Mouse (Mus musculus): ENCODE data around the gene Scube1. TPM values are rescaled to one million over a fixed set of nuclear protein-coding genes. Genes with fewer than 3 reads are reported as not detected.

Gene Scube1
- polyA plus RNA-seq, 2 experiments from 2014 or later: not detected

DNA sequence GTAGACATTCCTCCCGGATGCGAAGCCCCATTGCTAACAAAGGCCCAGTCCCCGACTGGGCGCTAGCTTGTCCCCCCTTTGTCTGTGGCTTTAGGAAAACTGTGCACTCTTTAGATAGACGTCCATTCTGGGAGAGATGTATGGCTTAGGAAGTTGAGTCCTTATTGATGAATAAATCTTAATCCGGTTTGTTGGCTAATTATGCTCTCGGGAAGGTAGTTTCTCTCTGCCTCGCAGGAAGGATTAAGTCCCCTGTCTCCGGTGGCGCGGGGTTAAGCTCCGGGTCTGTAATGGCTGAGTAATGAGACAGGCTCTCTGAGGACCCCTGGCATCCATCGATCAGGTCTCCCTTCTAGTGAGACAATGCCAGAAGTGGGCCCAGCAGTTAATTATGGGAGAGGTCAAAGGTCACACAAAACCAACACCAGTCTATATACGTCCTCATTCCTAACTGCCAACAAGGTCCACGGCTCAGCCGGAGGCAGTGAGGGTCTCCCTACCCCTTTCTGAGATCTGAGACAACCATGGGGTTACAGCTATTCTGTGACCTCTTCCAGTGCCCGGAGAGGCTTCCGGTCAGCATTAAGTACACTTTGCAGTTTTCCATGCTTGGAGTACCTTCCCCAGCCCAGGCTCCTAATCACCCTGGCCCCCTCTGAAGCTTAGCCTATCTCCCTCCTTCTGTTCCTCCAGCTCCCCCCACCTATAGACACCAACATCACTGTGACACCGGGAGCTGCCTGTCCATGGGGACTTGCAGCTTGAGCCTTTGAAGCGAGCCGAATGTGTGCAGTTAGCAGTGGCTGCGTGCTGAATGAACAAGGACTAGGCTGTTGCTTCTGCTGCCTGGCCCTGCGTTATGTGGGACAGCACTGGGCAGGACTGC, 14.7 kb downstream of the Scube1 start:
- ATAC-seq: no peak

DNA sequence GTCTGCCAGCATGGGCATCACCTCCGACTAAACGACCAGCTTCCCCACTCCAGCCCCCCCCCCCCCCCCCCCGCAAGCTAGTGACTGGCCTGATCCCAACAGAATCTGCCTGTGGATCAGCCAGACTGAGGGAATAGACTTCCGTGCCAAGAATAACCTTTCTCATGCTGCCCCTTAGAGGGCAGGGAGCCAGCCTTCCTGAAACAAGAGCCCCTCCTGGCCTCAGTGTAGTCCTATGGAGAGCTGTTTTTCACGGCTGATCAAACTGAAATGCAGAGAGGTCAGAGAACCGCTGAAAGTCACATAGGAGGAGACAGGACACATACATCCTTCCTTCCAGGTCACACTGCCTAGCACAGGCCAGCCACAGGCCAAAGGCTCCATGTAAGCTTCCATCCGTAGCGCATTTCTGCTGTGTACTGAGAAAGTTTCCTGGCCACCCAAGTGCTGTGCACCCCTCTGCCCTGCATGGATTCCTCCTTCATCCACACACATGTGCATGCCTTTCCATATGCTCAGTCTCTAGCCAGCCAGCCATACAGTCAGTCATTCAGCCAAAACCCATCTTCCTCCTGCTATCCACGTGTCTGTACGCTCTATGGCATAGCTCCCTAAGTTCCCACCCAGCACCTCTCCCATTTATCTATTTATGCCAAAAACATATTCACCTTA, 18.2 kb downstream of the Scube1 start:
- no peak for ATAC-seq

DNA sequence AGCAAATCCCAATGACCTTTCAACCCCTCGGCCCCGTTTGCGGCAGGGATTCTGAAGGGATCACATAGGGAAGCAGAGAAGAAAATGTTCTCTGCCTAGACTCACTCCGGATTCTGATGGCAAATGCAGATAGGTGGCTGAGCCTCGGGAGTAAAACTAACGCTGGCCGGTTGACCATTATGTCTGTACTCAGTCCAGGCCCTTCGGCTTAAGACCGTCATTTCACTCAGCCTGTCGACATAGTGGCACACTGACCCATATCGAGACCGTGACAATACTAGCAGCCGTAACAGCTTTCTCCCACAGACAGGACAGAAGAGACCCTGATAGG, 24.3 kb downstream of the Scube1 start:
- no peak for ATAC-seq

DNA sequence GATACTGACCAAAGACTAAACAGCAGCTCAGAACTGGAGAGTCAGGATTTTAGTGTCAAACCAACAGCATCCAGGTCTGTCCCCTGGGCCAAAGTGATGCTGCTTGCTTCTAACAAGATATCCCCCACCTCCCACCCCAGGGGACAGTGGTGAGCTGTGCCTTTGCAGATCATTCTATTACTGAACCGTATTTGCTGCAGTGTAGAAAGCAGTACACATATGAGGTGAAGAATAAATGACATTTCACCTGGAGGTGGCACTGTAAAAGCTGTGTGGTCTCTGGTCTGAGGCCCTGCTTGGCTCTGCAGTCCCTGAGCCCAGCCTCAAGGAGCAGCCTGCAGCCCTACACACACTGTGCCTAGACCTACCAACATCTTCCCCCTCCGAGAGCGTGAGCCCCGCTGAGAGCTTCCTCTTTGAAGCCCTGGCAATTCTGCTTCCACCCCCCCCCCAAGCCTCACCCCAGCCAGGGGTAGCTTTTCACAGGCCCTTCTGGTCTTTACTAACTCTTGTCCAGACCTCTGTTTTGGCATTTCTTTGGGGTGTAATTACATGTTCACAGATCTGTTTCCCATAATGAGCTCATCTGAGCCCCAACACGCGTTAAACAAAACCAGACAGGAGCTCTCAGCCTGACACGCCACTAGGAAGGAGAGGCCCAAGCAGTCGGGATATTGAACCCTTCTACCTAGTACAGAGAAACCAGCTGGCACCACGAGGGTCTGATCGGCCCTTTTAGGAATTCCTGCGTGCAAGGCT, 24.8 kb downstream of the Scube1 start:
- no peak for ATAC-seq

DNA sequence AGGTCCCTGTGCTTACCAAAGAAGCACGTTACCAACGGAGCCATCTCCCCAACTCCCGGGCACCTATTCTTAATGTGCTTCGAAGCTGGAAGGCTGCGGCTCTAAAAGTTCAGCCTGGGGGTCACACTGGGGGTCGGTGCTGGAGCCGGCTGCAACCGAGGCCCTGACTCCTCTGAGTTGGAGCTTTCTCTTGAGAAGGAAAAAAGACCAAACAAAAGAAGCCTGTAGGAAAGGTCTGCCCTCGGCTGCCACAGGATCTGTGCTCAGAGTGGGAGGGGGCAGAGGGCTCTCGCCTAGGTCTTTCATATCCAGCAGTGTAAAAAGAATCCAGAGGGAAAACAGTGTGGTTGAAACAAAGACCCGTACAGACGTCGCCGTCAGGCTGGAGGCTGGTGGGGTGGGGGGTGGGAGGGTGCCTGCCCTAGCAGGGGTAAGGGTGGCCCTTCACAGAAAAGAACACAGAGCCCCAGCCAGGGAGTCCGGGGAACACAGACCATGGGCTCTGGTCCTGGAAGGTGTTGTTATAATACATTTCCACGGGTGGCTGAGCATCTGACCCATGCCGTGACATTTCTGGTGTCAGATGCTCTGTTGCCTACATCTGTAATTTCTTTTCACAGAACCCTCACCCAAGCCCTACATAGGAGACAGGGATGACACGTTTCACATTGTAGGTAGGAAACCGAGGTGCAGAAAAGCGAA, 25.5 kb downstream of the Scube1 start:
- no peak for ATAC-seq

DNA sequence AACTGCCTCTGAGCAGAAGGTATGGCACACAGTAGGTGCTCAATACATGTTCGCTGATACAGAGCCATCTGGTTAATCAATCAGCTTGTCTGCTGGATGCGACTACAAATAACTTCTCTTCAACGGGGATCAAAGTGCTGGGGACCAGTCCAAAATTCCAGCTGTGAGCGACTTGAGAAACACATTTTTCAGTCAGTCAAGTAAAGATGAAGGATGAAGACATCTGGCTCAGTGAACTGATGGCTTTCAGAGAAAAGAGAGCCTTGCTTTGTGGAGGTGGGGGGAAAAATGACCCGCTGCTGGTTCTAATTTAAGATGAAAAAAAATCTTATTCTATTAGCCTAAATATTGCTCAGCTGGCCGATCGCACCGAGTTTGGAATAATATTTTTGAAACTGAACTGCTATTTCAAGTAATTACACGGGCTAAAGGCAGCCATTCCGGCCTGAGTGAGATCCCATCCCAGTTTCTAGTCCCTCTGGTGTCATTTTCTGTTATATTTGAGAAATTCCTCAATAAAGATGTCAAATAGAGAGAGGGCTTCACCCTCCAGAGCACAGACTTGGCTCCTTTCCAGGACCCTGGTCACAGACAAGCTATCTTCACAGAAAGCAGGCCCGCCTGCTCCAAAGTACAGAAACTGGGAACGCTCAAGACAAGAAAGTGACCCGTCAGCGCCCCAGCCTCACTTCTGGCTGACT, 28.0 kb downstream of the Scube1 start:
- no peak for ATAC-seq

DNA sequence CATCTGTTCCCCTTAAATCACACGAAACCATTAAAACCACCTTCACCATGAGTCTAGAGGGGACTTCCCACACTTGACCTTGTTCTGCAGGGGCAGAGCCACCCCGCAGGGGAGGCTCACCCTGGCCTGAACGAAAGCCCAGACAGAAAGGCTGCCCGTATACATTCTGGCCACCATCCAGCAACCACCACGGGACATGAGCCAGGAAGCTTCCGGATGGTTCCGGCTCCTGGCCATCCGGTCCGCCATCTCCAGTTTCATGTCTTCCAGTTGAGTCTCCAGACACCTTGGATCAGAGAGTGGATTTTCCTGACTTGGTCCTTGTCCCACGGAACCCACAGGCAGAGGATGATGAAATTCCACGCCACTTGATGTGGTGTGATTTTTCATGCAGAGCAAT, 29.7 kb downstream of the Scube1 start:
- ATAC-seq: no peak

DNA sequence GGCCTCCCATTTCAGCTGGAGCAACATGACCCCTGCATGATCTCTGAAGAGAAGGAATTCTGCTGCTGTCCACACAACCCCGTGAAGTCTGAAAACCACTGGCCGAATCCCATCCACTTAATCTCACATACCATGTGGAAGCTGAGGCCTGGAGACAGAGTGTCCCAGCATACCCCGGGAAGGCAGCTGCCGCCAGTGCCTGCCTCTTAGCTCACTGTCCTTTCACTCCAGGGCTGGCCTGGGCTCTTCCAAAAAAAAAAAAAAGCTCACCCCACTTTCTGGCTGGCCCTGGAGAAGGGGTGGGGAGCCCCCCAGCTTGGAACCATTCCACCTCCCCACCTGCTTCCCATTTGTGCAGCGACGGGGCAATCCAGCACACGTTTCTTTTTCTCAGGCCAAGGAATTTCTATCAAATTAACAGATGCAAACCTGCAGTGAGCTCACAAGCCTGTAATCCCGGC, 32.9 kb downstream of the Scube1 start:
- no peak for ATAC-seq

DNA sequence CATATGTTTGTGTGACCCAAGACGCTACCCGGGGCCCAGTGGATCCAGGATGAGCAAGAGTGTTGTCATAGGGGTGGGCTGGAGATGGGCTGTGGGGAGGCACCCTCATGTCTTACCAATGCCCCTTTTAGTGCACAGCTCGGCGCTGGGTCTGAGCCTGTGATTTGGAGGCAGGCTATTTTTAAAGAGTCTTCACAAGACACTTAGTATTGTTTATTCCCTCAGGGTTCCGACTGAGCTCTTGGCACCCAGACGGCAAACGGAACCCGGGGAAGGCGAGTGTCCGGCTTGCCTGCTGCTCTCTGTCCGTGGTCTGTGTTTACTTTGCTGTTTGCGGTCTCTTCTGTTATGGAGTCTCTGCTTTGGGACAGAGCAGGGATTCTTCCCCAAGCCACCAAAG, 34.9 kb downstream of the Scube1 start:
- no peak for ATAC-seq

DNA sequence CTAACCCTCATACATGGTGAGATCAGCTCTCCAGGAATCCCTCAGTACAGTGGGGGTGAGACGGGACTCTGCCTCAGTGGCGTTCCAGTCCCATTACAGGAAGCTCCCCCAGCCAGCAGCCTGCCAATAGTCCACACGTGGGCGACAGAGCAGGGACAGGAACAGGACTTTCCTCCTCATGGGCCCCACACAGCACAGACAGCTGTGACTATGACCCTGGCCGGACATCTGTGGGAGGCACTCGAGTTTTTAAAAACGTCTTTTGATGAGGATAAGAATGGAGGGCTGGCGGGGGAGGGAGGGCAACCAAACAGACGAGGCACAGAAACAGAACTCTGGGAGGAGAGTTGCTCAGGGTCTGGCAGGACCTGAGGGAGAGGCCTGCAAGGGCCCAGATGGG, 38.2 kb downstream of the Scube1 start:
- no peak for ATAC-seq

DNA sequence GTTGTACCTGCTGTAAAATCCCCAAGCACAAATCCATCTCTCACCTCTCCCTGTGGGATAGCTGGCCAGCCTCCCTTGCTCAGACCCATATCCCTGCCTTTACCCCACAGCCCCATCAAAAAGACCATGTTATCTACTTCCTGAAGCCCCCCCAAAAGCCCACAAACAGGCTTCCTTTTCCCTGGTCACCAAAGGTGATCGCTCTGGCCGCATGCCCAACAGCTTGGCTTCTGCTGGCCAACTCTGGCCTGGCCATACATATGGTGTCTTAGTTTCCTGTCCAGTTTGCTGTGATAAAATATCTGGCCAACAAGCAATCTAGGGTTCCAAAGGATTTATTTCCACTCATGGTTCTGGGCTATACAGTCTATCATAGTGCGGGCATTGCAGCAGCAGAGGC, 38.9 kb downstream of the Scube1 start:
- no peak for ATAC-seq

DNA sequence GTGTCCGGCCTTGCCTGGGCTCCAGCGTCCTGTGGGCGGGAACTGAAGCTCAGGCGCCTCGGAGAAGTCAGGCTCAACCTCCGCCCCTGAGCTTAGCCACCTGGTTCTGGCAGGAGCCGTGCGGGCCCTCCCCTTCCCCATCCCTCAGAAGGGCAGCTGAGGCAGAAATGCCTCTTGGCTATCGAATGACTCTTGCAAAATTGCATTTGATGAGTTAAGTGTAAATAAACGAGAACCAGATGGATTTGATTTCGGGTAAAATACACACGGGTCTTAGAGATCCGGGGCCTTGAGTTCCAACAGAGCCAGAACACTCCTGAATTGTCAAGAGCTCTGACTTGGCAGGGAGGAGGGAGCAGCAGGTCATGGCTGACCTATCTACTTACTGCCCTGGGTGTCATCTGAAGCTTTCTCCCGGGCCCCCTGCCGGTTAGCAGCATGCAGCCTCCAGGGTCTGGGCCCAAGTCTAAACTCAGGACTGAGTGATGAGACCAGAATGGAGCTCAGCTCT, 41.7 kb downstream of the Scube1 start:
- ATAC-seq: no peak

DNA sequence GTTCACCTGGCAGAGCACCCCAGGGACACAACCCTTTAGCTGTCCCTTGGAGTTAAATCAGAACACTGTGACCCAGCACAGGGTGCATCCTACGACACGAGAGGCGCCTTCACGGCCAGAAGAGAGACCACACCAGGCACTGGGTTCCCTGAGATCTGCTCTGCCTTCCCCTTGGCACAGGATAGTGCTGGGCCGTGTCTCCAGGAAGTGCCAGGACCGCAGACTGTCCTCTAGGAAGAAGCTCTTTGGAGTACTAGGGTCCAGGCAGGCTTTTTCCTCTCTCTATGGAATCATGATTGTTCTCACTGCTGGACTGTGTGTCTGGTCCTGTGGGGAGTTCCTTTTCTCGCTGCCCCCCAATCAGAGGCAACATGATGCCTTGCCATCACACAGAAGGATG, 44.5 kb downstream of the Scube1 start:
- ATAC-seq: no peak

DNA sequence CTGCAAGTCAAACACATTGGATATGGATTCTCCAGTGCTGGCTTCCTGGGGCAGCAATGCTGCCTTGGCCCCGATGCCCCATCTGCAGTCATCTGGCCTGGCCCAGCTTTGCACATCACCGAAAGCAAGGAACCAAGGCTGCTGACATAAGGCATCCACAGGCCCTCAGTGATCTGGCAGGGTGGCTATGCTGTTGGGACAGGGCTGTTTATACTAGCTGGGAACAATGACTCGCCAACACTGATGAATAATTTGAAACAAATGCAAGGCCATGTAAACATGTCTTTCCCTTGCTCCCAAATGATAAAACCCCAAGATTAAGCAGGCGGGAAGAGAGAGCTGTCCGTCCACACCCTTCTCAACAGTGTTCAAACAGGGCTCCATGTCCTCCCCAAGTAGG, 45.1 kb downstream of the Scube1 start:
- ATAC-seq: no peak

DNA sequence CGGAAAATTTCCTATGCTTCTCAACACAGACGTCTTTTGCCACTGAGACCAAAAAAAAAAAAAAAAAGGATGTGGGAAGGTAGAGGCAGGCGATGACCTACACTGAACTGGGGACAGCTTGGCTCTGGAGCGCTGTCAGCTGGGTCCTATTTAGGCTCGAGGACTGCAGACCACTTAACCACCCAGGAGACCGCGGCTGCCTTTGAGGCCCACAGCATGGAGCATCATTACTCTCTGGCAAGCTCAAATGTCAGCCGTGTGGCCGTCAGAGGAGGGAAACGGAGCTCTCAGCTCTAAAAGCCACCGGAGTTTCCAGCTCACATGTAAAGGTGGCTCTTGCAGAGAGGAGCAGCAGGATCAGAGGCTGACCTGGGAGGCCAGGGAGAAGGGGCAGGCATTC, 46.2 kb downstream of the Scube1 start:
- ATAC-seq: no peak

DNA sequence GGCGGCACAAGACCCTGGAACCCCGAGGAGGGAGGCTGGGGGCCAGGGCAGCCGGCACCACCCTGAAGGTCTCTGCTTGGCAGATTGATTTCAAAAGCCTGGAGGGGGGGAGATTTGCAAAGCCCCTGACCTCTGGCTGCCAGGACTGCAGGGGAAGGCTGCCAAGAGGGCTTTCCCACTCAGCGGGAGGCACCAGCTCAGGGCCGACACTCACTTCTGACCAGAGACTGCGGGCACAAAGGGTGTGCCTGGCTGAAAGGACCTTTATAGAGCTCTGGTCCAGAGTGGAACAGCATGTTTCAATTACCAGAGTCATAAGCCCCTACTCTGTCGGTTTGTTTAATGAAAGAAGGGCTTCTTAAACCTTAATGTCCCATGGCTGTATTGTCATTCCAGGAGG, 46.7 kb downstream of the Scube1 start:
- ATAC-seq: no peak

DNA sequence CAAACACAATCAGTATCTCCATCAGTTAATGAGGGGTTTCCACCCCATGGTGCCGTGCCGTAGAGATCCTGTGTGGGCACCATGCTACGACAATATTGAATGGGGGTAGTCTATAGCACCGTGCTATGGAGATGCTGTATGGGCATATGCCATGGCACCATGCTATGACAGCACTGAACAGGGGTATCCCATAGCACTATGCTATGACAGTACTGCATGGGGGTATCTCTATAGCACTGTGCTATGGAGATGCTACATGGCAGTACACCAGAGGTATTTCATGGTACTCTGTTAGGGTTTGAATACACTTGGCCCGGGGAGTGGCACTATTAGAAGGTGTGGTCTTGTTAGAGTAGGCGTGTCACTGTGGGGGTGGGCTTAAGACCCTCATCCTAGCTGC, 47.7 kb downstream of the Scube1 start:
- ATAC-seq: no peak

DNA sequence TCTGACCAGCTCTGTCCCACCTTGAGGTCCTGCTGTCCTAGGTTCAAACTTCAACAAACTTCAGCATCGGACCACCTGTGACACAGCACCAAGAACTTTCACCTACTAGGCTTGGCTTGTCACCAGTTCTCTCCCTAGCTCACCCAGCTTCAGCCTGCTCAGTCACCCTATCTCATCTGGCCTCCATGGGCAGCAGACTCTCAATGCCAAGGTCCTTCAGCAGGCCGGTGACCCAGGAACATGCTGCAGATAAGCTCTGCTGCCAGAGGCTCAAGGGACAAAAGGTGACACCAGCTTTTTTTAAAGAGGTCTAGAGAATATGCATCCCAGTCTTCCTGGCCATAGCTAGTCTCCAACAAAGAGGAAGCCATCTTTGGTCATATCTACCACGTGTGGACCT, 48.5 kb downstream of the Scube1 start:
- no peak for ATAC-seq

DNA sequence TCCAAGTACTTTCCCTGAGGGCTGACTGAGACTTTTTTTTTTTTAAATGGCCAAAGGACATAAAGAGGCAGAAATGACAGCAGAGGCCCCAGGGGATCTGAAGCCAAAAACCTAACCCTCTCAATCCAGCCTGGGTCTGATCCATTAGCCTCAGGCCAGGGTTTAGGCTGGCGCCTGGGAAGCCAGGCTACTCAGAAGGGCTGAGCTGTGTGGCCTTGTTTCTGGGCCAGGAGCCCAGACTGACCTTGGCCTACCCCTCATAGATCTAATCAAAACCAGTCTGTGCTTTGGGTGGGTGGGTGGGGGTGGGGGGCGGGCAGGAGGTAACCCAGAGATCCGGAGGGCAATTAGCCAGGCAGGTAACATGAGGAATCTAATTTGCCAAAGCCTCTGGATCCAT, 51.2 kb downstream of the Scube1 start:
- ATAC-seq: no peak

DNA sequence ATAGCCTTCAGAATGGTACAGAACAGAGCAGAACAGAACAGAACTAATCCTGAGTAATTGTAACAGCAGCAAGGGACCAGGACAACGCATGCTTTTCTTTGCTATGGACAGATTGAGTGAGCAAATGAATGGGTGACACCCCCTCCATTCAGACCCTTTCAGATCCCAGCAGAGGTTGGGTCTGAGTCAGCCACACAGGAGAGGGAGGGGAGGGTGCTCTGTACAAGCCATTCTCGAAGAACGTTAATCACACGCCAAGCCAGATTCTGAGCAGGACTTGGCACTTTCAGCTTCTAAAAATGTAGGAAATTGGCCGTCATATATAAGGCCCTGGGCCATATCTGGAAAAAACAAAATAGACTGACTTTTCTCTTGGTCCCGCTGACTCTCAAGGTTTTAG, 57.3 kb downstream of the Scube1 start:
- ATAC-seq: no peak

DNA sequence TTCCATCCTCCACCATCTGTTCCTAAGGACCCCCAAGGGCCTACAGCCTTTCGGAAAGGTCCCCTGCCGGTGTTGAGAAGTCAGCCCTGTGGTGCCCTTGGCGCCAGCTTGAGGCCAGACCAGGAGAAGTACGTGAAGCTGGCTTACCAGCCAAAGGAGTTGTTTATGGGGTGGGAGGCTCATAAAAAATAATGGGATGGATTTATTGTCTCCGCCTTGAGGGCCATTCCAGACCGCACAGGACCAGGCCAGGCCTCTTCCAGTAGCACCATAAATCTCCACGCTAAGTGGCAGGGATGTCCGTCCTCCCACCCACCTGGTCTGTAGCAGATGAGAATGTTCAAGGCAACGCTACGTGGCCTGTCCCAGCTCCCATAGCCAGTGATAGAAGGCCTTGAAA, 58.4 kb downstream of the Scube1 start:
- no peak for ATAC-seq

DNA sequence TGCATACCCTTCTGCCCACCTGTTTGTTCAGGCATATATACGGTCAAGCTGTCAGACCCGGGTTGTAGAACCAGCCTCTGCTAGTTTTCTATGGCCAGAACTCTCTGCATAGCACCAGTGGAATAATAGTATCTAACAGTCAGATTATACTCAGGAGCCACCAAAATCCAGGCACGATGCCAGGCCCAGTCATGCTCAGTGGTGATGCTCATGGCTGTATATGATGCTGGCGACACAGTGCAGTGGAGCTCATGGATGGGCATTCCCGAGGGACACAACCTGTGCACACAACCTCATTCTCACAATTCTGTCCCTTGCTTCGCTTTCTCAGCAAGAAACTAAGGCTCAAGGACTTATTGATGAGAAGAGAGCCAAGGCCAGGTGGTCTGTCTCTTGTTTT, 58.8 kb downstream of the Scube1 start:
- no peak for ATAC-seq
